Mouse (Mus musculus) embryonic fibroblast, embryonic 13.5 days (primary cell): Measurements from ENCODE around the gene Galnt2. TPM values are rescaled to one million over a fixed set of nuclear protein-coding genes. Genes with fewer than 3 reads are reported as not detected.

Source experiments
- H3K27ac ChIP-seq: 2 replicates; pipeline ENCODE4 v1.5.1; 2012; ENCODE audit warnings: low read length, control low read depth, inconsistent platforms; ENCODE audit not compliant: insufficient read depth
- H3K4me1 ChIP-seq: 2 replicates; pipeline ENCODE4 v1.6.1; 2011; ENCODE audit warnings: low read length; ENCODE audit not compliant: control insufficient read depth, insufficient read depth
- H3K4me3 ChIP-seq: 2 replicates; pipeline ENCODE4 v1.5.1; 2011; ENCODE audit warnings: mild to moderate bottlenecking, control low read depth, low read length; ENCODE audit not compliant: insufficient read depth
- CTCF ChIP-seq: IDR thresholded peaks from 2 replicates; pipeline ENCODE4 v1.5.1; 2011; ENCODE audit warnings: mild to moderate bottlenecking, control low read depth, low read length, moderate library complexity, borderline replicate concordance; ENCODE audit not compliant: insufficient read depth
- POLR2A ChIP-seq: IDR thresholded peaks from 2 replicates; pipeline ENCODE4 v1.6.1; 2011; ENCODE audit warnings: low read depth, mild to moderate bottlenecking, control low read depth, low read length, moderate library complexity
- polyA plus RNA-seq: library from polyadenylated mRNA; stranded (reverse); fragments of >200 nt; gene quantifications from 2 replicates; pipeline ENCODE4 v1.2.4, GENCODE M21; 2011; ENCODE audit warnings: low read depth; ENCODE audit not compliant: missing spikeins, insufficient read length

The Galnt2 gene
- polyA plus RNA-seq, 1 experiment = 20.3 TPM

- Histone ChIP-seq H3K4me3 (no peak overlapping the region), H3K4me1 (peaks cover 7% of the 10 kb centered on the region), H3K27ac (no peak overlapping the region)
- TF ChIP-seq CTCF = no peak
- TF ChIP-seq POLR2A = no peak
Observed at GRCm38 (mm10) chr8:124265130-124265529, 33.9 kb downstream of the Galnt2 start.

GRCm38 (mm10) chr8:124265798-124266197 lies 34.6 kb downstream of the Galnt2 start:
- no peak for TF ChIP-seq CTCF
- no peak for TF ChIP-seq POLR2A
- H3K4me3 ChIP-seq = no peak overlapping the region
- H3K27ac ChIP-seq = no peak overlapping the region
- peaks cover 4% of the 10 kb centered on the region for H3K4me1 ChIP-seq

- H3K4me3 ChIP-seq = no peak overlapping the region
- TF ChIP-seq CTCF (no peak), POLR2A (no peak)
- peaks cover 10% of the 10 kb centered on the region for H3K4me1 ChIP-seq
- no peak overlapping the region for H3K27ac ChIP-seq
Observed at GRCm38 (mm10) chr8:124267206-124267605, 36.0 kb downstream of the Galnt2 start.

GRCm38 (mm10) chr8:124270504-124270903 lies 39.3 kb downstream of the Galnt2 start:
- Histone ChIP-seq H3K4me3 (no peak overlapping the region), H3K27ac (peak overlapping the region; percentile 9; the same call in 1 of the 2 replicates), H3K4me1 (peaks cover 9% of the 10 kb centered on the region)
- TF ChIP-seq CTCF = no peak
- no peak for TF ChIP-seq POLR2A

- peaks cover 6% of the 10 kb centered on the region for H3K4me1 ChIP-seq
- peak overlapping the region; percentile 9; the same call in 1 of the 2 replicates for H3K27ac ChIP-seq
- TF ChIP-seq CTCF = no peak
- no peak for TF ChIP-seq POLR2A
- no peak overlapping the region for H3K4me3 ChIP-seq
Observed at GRCm38 (mm10) chr8:124270904-124271303, 39.7 kb downstream of the Galnt2 start.

- H3K27ac ChIP-seq = no peak overlapping the region
- no peak for TF ChIP-seq POLR2A
- TF ChIP-seq CTCF = no peak
- H3K4me1 ChIP-seq = peaks cover 6% of the 10 kb centered on the region
- H3K4me3 ChIP-seq = no peak overlapping the region
Observed at GRCm38 (mm10) chr8:124271518-124271917, 40.3 kb downstream of the Galnt2 start.

GRCm38 (mm10) chr8:124272792-124273191 lies 41.6 kb downstream of the Galnt2 start:
- no peak for TF ChIP-seq CTCF
- no peak for TF ChIP-seq POLR2A
- H3K27ac ChIP-seq = no peak overlapping the region
- H3K4me3 ChIP-seq = no peak overlapping the region
- H3K4me1 ChIP-seq = peaks cover 12% of the 10 kb centered on the region

GRCm38 (mm10) chr8:124273606-124274218 lies 42.5 kb downstream of the Galnt2 start:
- Histone ChIP-seq H3K27ac (no peak overlapping the region), H3K4me1 (peaks cover 20% of the 10 kb centered on the region), H3K4me3 (no peak overlapping the region)
- TF ChIP-seq POLR2A = no peak
- TF ChIP-seq CTCF = no peak

- Histone ChIP-seq H3K27ac (no peak overlapping the region), H3K4me3 (no peak overlapping the region), H3K4me1 (peaks cover 22% of the 10 kb centered on the region)
- TF ChIP-seq POLR2A = no peak
- TF ChIP-seq CTCF = no peak
Observed at GRCm38 (mm10) chr8:124274441-124275120, 43.4 kb downstream of the Galnt2 start.

GRCm38 (mm10) chr8:124275377-124276071 lies 44.3 kb downstream of the Galnt2 start:
- Histone ChIP-seq H3K4me3 (no peak overlapping the region), H3K4me1 (peaks cover 25% of the 10 kb centered on the region), H3K27ac (no peak overlapping the region)
- TF ChIP-seq CTCF (no peak), POLR2A (no peak)
